Mouse (Mus musculus) layer of hippocampus, adult 11-12 months (tissue): ENCODE results near the gene Ndufa12.

ENCODE experiments used
- DNase-seq: peaks from one replicate; pipeline ENCODE4 v3.0.0; 2022; ENCODE audit warnings: low spot score

Gene Ndufa12

GRCm38 (mm10) chr10:94198482-94199405 is at the start of gene Ndufa12:
TSS of gene Ndufa12 (plus strand) at chr10:94198720.
- DNase-seq, result peak; percentile 94

GRCm38 (mm10) chr10:94151488-94151887 is 47.0 kb upstream of the Ndufa12 start:
- DNase-seq, result no peak

GRCm38 (mm10) chr10:94153841-94154240 is 44.7 kb upstream of the Ndufa12 start:
- DNase-seq, result no peak

- no peak for DNase-seq
Observed at GRCm38 (mm10) chr10:94158962-94159361, 39.6 kb upstream of the Ndufa12 start.

GRCm38 (mm10) chr10:94159406-94159805 is 39.1 kb upstream of the Ndufa12 start:
- DNase-seq, result no peak

- no peak for DNase-seq
Observed at GRCm38 (mm10) chr10:94161051-94161765, 37.3 kb upstream of the Ndufa12 start.

- no peak for DNase-seq
Observed at GRCm38 (mm10) chr10:94162031-94162430, 36.5 kb upstream of the Ndufa12 start.

GRCm38 (mm10) chr10:94164104-94164845 is 34.2 kb upstream of the Ndufa12 start:
- no peak for DNase-seq

GRCm38 (mm10) chr10:94165426-94165825 is 33.1 kb upstream of the Ndufa12 start:
- DNase-seq, result no peak

GRCm38 (mm10) chr10:94167051-94167750 is 31.3 kb upstream of the Ndufa12 start:
- DNase-seq, result no peak

GRCm38 (mm10) chr10:94171440-94172130 is 26.9 kb upstream of the Ndufa12 start:
- no peak for DNase-seq

GRCm38 (mm10) chr10:94172137-94172536 is 26.4 kb upstream of the Ndufa12 start:
- no peak for DNase-seq

- DNase-seq, result no peak
Observed at GRCm38 (mm10) chr10:94172706-94173105, 25.8 kb upstream of the Ndufa12 start.

GRCm38 (mm10) chr10:94174652-94175051 is 23.9 kb upstream of the Ndufa12 start:
- DNase-seq, result no peak

- DNase-seq, result no peak
Observed at GRCm38 (mm10) chr10:94183199-94183598, 15.3 kb upstream of the Ndufa12 start.

GRCm38 (mm10) chr10:94204973-94205372 is 6.5 kb downstream of the Ndufa12 start:
- no peak for DNase-seq

GRCm38 (mm10) chr10:94210718-94211618 is 12.4 kb downstream of the Ndufa12 start:
- peak; percentile 53 for DNase-seq

GRCm38 (mm10) chr10:94211725-94212124 is 13.2 kb downstream of the Ndufa12 start:
- DNase-seq, result no peak

- DNase-seq, result no peak
Observed at GRCm38 (mm10) chr10:94225026-94225750, 26.7 kb downstream of the Ndufa12 start.
